ENCODE assay signal across 8 mouse cellular contexts in the genomic region with DNA sequence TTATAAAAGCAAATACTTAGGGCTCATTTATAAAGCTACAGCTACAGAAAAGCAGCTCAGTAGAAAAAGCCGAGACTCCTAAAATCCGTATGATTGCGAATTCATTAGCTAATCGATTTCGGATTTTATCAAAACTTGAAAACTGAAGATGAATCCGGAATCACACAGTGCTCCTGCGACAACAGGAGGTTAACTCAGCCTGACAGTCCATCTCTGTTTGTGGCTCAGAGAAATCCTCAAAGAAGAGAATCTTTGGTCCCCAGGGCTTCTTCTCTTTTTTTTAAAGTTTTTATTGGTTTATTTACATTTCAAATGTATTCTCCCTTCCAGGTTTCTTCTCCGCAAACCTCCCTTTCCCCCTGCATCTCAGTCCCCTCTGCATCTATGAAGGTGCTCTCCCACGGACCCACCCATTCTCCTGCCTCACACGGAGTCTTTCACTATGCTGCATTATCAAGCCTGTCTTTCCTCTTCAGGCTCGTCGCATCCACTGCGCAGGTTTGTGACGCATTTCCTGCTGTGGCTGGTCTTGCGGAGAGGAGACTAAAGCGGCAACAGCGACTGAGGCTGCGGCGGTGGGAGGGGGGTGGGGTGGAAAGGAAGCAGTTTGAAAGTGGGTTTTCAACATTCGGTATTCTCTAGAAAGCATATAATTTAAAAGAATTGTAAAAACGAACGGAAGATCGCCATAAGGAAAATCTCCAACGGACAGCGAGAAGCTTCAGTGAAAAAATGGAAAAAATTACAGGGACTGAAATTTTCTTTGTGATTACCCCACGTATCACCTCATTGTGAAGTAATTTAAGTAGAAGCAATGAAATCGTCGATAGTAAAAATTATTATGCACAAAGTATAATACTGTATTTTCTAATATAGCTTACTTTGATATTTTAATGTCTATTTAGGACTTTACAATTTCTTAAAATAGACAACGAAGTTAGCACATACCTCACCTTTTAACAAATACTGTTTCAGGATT.
A peak's percentile ranks its signal among the peaks of the same experiment; 100 is the strongest.
DNase-seq lines count a peak whose midpoint lies in the region; ATAC-seq and TF ChIP-seq lines count a peak whose summit lies in the region.
"Not testable (repeated sequence)": the region's sequence is repeated elsewhere in the genome, so short reads cannot be mapped to it uniquely, and the experiment has no call there.

No protein-coding gene starts in this region.

- peak overlapping the region; percentile 33 for H3K4me3 ChIP-seq in forebrain, embryonic 13.5 days
- H3K4me3 ChIP-seq in heart, postnatal 0 days (ENCODE audit: low read depth, low read length): peak overlapping the region; percentile 34
- peak overlapping the region; percentile 35 for H3K4me3 ChIP-seq in limb, embryonic 13.5 days
- H3K4me3 ChIP-seq in midbrain, embryonic 11.5 days (ENCODE audit: low read depth, low read length): peak overlapping the region; percentile 22; the same call in 1 of the 2 replicates

- H3K27me3 ChIP-seq in forebrain, embryonic 13.5 days; heart, postnatal 0 days (ENCODE audit: control insufficient read depth, insufficient read depth, low read length); limb, embryonic 13.5 days; midbrain, embryonic 11.5 days (ENCODE audit: control insufficient read depth, insufficient read depth, low read length): not testable (repeated sequence)

- not testable (repeated sequence) for H3K4me1 ChIP-seq in forebrain, embryonic 13.5 days; heart, postnatal 0 days (ENCODE audit: control insufficient read depth, insufficient read depth); limb, embryonic 13.5 days; midbrain, embryonic 11.5 days (ENCODE audit: control insufficient read depth, insufficient read depth, low read length)

- H3K9me3 ChIP-seq in forebrain, embryonic 13.5 days (replicated peaks); heart, postnatal 0 days (replicated peaks; ENCODE audit: control insufficient read depth, low read length); limb, embryonic 13.5 days; midbrain, embryonic 11.5 days (ENCODE audit: control insufficient read depth, low read length): not testable (repeated sequence)

- not testable (repeated sequence) for TF ChIP-seq EP300 in heart, postnatal 0 days (IDR thresholded peaks at IDR 0.05; ENCODE audit: low read depth)

- TF ChIP-seq CTCF in heart, postnatal 0 days (IDR thresholded peaks at IDR 0.05; ENCODE audit: low read depth): not testable (repeated sequence)

- H3K4me2 ChIP-seq in forebrain, embryonic 13.5 days: peak overlapping the region; percentile 52
- H3K4me2 ChIP-seq in heart, postnatal 0 days (ENCODE audit: low read depth, low read length): peak overlapping the region; percentile 51
- peak overlapping the region; percentile 58 for H3K4me2 ChIP-seq in limb, embryonic 13.5 days (replicated peaks)
- H3K4me2 ChIP-seq in midbrain, embryonic 11.5 days: peak overlapping the region; percentile 33; the same call in 1 of the 2 replicates

- DNase-seq in ES-CJ7 (ENCODE audit: low read depth, low spot score): peak; percentile 85
- DNase-seq in cerebellum, adult 8-10 months: peak; percentile 29
- peak; percentile 43 for DNase-seq in heart, postnatal 0 days (ENCODE audit: low spot score)
- peak; percentile 51 for DNase-seq in kidney, postnatal 10 days
- peak; percentile 89 for DNase-seq in midbrain, embryonic 11.5 days (ENCODE audit: low spot score, missing footprints)
- peak; percentile 39 for DNase-seq in right cerebral cortex, postnatal 25 days

- not testable (repeated sequence) for H3K36me3 ChIP-seq in forebrain, embryonic 13.5 days (ENCODE audit: poor library complexity, severe bottlenecking); heart, postnatal 0 days (replicated peaks; ENCODE audit: control insufficient read depth, insufficient read depth, low read length); limb, embryonic 13.5 days; midbrain, embryonic 11.5 days (ENCODE audit: control insufficient read depth, insufficient read depth, low read length)

- H3K9ac ChIP-seq in forebrain, embryonic 13.5 days: peak overlapping the region; percentile 50
- H3K9ac ChIP-seq in heart, postnatal 0 days (replicated peaks; ENCODE audit: low read depth, low read length): not testable (repeated sequence)
- H3K9ac ChIP-seq in limb, embryonic 13.5 days: peak overlapping the region; percentile 19; the same call in 1 of the 2 replicates
- H3K9ac ChIP-seq in midbrain, embryonic 11.5 days (ENCODE audit: low read length): peak overlapping the region; percentile 45

- ATAC-seq in forebrain, embryonic 13.5 days: peak; percentile 99
- not testable (repeated sequence) for ATAC-seq in heart, postnatal 0 days (ENCODE audit: insufficient read depth, low read depth)
- ATAC-seq in limb, embryonic 13.5 days (ENCODE audit: low FRiP score, low read depth): peak; percentile 87
- ATAC-seq in midbrain, embryonic 11.5 days (ENCODE audit: low FRiP score): peak; percentile 98

- H3K27ac ChIP-seq in forebrain, embryonic 13.5 days: peak overlapping the region; percentile 52; the same call in 1 of the 2 replicates
- H3K27ac ChIP-seq in heart, postnatal 0 days (ENCODE audit: low read depth); limb, embryonic 13.5 days; midbrain, embryonic 11.5 days (ENCODE audit: low read depth, low read length): not testable (repeated sequence)

- WGBS in forebrain, embryonic 13.5 days: 28% methylated on average over 29 of the region's 29 CpGs
- 23% methylated on average over 29 of the region's 29 CpGs for WGBS in heart, postnatal 0 days
- WGBS in limb, embryonic 13.5 days: 28% methylated on average over 29 of the region's 29 CpGs
- WGBS in midbrain, embryonic 11.5 days: 28% methylated on average over 29 of the region's 29 CpGs

Comparison
In these comparisons a context has a peak if more than half of its experiments do, and no peak if none do; other contexts are left out.
1. DNase-seq: peak in every context shown above with its lines; median percentile 89 in midbrain, embryonic 11.5 days; 85 in ES-CJ7; 51 in kidney, postnatal 10 days; 43 in heart, postnatal 0 days; 39 in right cerebral cortex, postnatal 25 days; 29 in cerebellum, adult 8-10 months.